Mouse (Mus musculus): ENCODE results near the gene Rtn4rl2. TPM values are rescaled to one million over a fixed set of nuclear protein-coding genes. Genes with fewer than 3 reads are reported as not detected.

Gene Rtn4rl2
- total RNA-seq, 2 experiments from 2014 or later, result 3.2 to 4.1 TPM

- no peak for DNase-seq
Measured at GRCm38 (mm10) chr2:84884611-84885010, 1.9 kb downstream of the Rtn4rl2 start.

GRCm38 (mm10) chr2:84883942-84884341 lies 2.6 kb downstream of the Rtn4rl2 start:
- DNase-seq, result no peak

- DNase-seq, result no peak
Measured at GRCm38 (mm10) chr2:84883530-84883929, 3.0 kb downstream of the Rtn4rl2 start.

GRCm38 (mm10) chr2:84883084-84883483 lies 3.4 kb downstream of the Rtn4rl2 start:
- no peak for DNase-seq

GRCm38 (mm10) chr2:84882606-84883005 lies 3.9 kb downstream of the Rtn4rl2 start:
- peak; percentile 46 for DNase-seq

GRCm38 (mm10) chr2:84880590-84880989 lies 5.9 kb downstream of the Rtn4rl2 start:
- DNase-seq, result no peak

GRCm38 (mm10) chr2:84875842-84876241 lies 10.7 kb downstream of the Rtn4rl2 start:
- DNase-seq, result no peak

GRCm38 (mm10) chr2:84872105-84872716 lies 14.3 kb downstream of the Rtn4rl2 start:
- DNase-seq, result peak; percentile 80

GRCm38 (mm10) chr2:84870623-84871160 lies 15.8 kb downstream of the Rtn4rl2 start:
- peak; percentile 48 for DNase-seq

- no peak for DNase-seq
Measured at GRCm38 (mm10) chr2:84868977-84869376, 17.5 kb downstream of the Rtn4rl2 start.

GRCm38 (mm10) chr2:84868521-84868943 lies 18.0 kb downstream of the Rtn4rl2 start:
- DNase-seq, result peak; percentile 84

- DNase-seq, result peak; percentile 81
Measured at GRCm38 (mm10) chr2:84865616-84866571, 20.6 kb downstream of the Rtn4rl2 start.

- DNase-seq, result no peak
Measured at GRCm38 (mm10) chr2:84862231-84862630, 24.3 kb downstream of the Rtn4rl2 start.

- no peak for DNase-seq
Measured at GRCm38 (mm10) chr2:84861430-84861829, 25.1 kb downstream of the Rtn4rl2 start.

GRCm38 (mm10) chr2:84859991-84860780 lies 26.3 kb downstream of the Rtn4rl2 start:
- DNase-seq, result no peak

- DNase-seq, result no peak
Measured at GRCm38 (mm10) chr2:84858551-84858950, 28.0 kb downstream of the Rtn4rl2 start.

GRCm38 (mm10) chr2:84855732-84856131 lies 30.8 kb downstream of the Rtn4rl2 start:
- peak; percentile 68 for DNase-seq

- peak; percentile 60 for DNase-seq
Measured at GRCm38 (mm10) chr2:84851130-84852040, 35.1 kb downstream of the Rtn4rl2 start.

GRCm38 (mm10) chr2:84850407-84851129 lies 35.9 kb downstream of the Rtn4rl2 start:
- DNase-seq, result no peak

GRCm38 (mm10) chr2:84845226-84845625 lies 41.3 kb downstream of the Rtn4rl2 start:
- no peak for DNase-seq

GRCm38 (mm10) chr2:84843654-84844053 lies 42.9 kb downstream of the Rtn4rl2 start:
- DNase-seq, result no peak
